Mouse (Mus musculus): ENCODE measurements around the gene Atf3. TPM values are rescaled to one million over a fixed set of nuclear protein-coding genes. Genes with fewer than 3 reads are reported as not detected.

Gene Atf3
- polyA plus RNA-seq, 1 experiment from 2014 or later, result 2.2 TPM

- Histone ChIP-seq H3K9ac (no peak overlapping the region), H3K27ac (replicated peaks) (no peak overlapping the region), H3K36me3 (replicated peaks) (no peaks in the 10 kb centered on the region), H3K9me3 (replicated peaks) (no peaks in the 10 kb centered on the region), H3K27me3 (peaks cover 5% of the 10 kb centered on the region; the same call in 1 of the 2 replicates), H3K4me1 (replicated peaks) (peaks cover 32% of the 10 kb centered on the region), H3K4me2 (no peak overlapping the region), H3K4me3 (replicated peaks) (no peak overlapping the region)
- WGBS (ENCODE audit: insufficient replicate concordance), result 31% methylated on average over 5 of the region's 5 CpGs
- ATAC-seq (ENCODE audit: insufficient read depth), result peak; percentile 29; the same call in 1 of the 2 replicates
These were observed 36.6 kb upstream of the Atf3 start for GRCm38 (mm10) chr1:191254448-191254847.

- no peak for ATAC-seq (ENCODE audit: insufficient read depth)
- Histone ChIP-seq H3K27me3 (no peaks in the 10 kb centered on the region), H3K27ac (replicated peaks) (no peak overlapping the region), H3K36me3 (replicated peaks) (no peaks in the 10 kb centered on the region), H3K9ac (no peak overlapping the region), H3K4me3 (replicated peaks) (no peak overlapping the region), H3K4me1 (replicated peaks) (peaks cover 33% of the 10 kb centered on the region), H3K4me2 (no peak overlapping the region), H3K9me3 (replicated peaks) (no peaks in the 10 kb centered on the region)
- WGBS (ENCODE audit: insufficient replicate concordance), result 27% methylated on average over 1 of the region's 1 CpGs
These were observed 35.8 kb upstream of the Atf3 start for GRCm38 (mm10) chr1:191253636-191254035.

DNA sequence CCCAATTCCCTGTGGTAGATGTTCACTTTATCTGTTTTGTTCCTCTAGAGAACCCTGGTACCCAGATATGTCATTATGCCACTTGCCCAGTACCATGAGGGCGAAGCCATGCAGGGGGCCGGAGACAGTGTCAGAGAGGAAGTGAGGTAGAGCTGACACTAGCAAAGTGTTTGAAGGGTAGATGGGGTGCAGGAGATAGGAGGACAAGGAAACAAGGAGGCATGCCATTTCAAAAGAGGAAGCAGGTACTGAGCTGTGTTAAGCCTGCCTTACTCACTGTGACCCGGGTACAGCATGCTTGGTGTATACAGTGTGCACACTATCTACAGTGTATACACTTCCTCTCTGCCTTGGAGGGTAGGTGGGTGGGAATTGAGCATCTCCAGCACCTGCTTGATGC lies 32.1 kb upstream of the Atf3 start:
- Histone ChIP-seq H3K9me3 (replicated peaks) (no peaks in the 10 kb centered on the region), H3K36me3 (replicated peaks) (no peaks in the 10 kb centered on the region), H3K27me3 (no peaks in the 10 kb centered on the region), H3K4me2 (no peak overlapping the region), H3K9ac (no peak overlapping the region), H3K27ac (replicated peaks) (no peak overlapping the region), H3K4me3 (replicated peaks) (no peak overlapping the region), H3K4me1 (replicated peaks) (peaks cover 14% of the 10 kb centered on the region)
- no peak for ATAC-seq (ENCODE audit: insufficient read depth)
- WGBS (ENCODE audit: insufficient replicate concordance), result 25% methylated on average over 3 of the region's 3 CpGs

DNA sequence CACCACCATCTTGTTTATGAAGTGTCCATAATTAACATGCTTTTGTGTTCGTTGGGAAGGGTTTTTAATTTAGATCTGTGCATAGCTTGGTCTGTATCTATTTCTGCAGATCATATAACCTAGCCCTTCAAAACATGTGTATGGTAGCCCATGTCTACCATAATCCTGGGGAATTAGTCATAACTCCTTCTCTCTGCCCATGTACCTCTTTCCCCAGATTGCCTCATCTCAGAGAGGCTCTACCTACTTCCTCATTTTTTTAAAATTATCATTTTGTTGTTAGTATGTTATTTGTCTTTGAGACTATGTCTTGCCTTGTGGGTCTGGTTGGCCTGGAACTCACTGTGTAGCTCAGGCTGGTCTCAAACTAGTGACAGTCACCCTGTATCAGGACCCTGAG lies 30.6 kb upstream of the Atf3 start:
- no peaks in the 10 kb centered on the region for H3K36me3 ChIP-seq (replicated peaks)
- no peak overlapping the region for H3K4me2 ChIP-seq
- no peaks in the 10 kb centered on the region for H3K9me3 ChIP-seq (replicated peaks)
- 42% methylated on average over 1 of the region's 1 CpGs for WGBS (ENCODE audit: insufficient replicate concordance)
- peaks cover 7% of the 10 kb centered on the region; the same call in 1 of the 2 replicates for H3K4me1 ChIP-seq (replicated peaks)
- H3K27me3 ChIP-seq, result no peaks in the 10 kb centered on the region
- H3K27ac ChIP-seq (replicated peaks), result 0 out of 2 replicates have a peak overlapping the region, but pooled peaks have one; percentile 24
- no peak overlapping the region for H3K4me3 ChIP-seq (replicated peaks)
- no peak for ATAC-seq (ENCODE audit: insufficient read depth)
- H3K9ac ChIP-seq, result no peak overlapping the region

GRCm38 (mm10) chr1:191247561-191247960 lies 29.7 kb upstream of the Atf3 start:
- 77% methylated on average over 1 of the region's 1 CpGs for WGBS (ENCODE audit: insufficient replicate concordance)
- H3K4me3 ChIP-seq (replicated peaks), result no peak overlapping the region

DNA sequence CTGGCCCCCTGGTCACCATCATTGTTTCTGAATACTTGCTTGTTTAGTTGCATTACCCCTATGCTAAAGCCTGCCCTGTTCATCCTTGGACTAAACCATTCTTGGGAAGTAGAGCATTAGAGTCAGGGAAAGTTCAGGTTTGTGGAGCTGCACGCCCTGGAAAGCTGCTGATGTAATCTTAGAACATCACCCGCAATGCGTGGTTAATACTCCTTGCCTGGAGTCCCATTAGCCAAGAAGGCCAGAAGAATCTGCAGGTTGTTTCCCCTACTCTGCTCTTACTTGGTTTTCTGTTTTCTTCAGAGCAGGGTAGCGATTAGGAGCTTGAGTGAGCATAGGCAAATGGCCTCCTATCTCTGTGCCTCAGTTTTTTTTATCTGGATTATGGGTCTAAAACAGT lies 26.0 kb upstream of the Atf3 start:
- 64% methylated on average over 4 of the region's 4 CpGs for WGBS (ENCODE audit: insufficient replicate concordance)
- H3K4me1 ChIP-seq (replicated peaks), result peaks cover 3% of the 10 kb centered on the region; the same call in 1 of the 2 replicates
- no peaks in the 10 kb centered on the region for H3K36me3 ChIP-seq (replicated peaks)
- H3K4me3 ChIP-seq (replicated peaks), result no peak overlapping the region
- no peaks in the 10 kb centered on the region for H3K9me3 ChIP-seq (replicated peaks)
- H3K4me2 ChIP-seq, result no peak overlapping the region
- H3K9ac ChIP-seq, result no peak overlapping the region
- no peaks in the 10 kb centered on the region for H3K27me3 ChIP-seq
- no peak for ATAC-seq (ENCODE audit: insufficient read depth)
- no peak overlapping the region for H3K27ac ChIP-seq (replicated peaks)

More at GRCm38 (mm10) chr1:191247561-191247960, 29.7 kb upstream of the Atf3 start:
- no peaks in the 10 kb centered on the region for H3K36me3 ChIP-seq (replicated peaks)
- H3K4me1 ChIP-seq (replicated peaks), result peaks cover 7% of the 10 kb centered on the region; the same call in 1 of the 2 replicates
- no peak overlapping the region for H3K4me2 ChIP-seq
- no peak overlapping the region for H3K27ac ChIP-seq (replicated peaks)
- ATAC-seq (ENCODE audit: insufficient read depth), result no peak
- no peaks in the 10 kb centered on the region for H3K27me3 ChIP-seq
- no peak overlapping the region for H3K9ac ChIP-seq
- no peaks in the 10 kb centered on the region for H3K9me3 ChIP-seq (replicated peaks)

DNA sequence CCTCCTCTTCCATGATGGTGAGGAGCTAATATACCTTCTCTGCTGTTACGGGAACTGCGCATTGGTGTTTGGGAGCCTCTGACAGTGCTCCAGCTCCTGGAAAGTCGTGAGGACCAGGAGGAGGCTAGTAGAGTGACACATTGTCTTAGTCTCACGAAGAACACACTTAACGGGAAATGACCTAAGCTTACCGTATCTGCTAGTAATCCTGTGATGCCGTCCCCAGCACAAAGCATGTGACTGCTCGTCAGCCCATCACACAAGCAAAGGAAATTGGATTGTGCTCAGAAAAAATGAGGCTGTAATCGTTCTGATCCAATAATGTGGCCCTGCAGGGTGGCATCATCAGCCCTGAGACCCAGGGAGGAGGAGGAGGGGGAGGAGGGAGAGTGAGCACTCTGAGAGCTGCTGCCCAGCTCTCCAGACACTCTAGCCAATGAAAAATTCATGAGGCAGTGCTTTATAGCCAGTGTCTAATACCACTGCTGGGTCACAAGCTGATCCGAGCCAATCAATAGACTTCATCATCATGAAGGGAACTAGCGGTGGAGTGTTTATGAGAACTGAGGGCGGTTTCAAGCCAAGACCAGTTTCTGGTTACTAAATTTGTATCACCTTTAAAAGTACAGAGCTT lies 24.3 kb upstream of the Atf3 start:
- no peak overlapping the region for H3K27ac ChIP-seq (replicated peaks)
- ATAC-seq (ENCODE audit: insufficient read depth), result no peak
- H3K36me3 ChIP-seq (replicated peaks), result no peaks in the 10 kb centered on the region
- H3K27me3 ChIP-seq, result no peaks in the 10 kb centered on the region; the same call in 1 of the 2 replicates
- no peak overlapping the region for H3K4me3 ChIP-seq (replicated peaks)
- H3K9ac ChIP-seq, result no peak overlapping the region
- no peaks in the 10 kb centered on the region for H3K4me1 ChIP-seq (replicated peaks)
- no peak overlapping the region for H3K4me2 ChIP-seq
- H3K9me3 ChIP-seq (replicated peaks), result no peaks in the 10 kb centered on the region
- 59% methylated on average over 12 of the region's 12 CpGs for WGBS (ENCODE audit: insufficient replicate concordance)

GRCm38 (mm10) chr1:191241574-191241973 lies 23.7 kb upstream of the Atf3 start:
- Histone ChIP-seq H3K4me1 (replicated peaks) (no peaks in the 10 kb centered on the region), H3K27ac (replicated peaks) (no peak overlapping the region), H3K36me3 (replicated peaks) (no peaks in the 10 kb centered on the region), H3K4me3 (replicated peaks) (no peak overlapping the region), H3K9me3 (replicated peaks) (no peaks in the 10 kb centered on the region), H3K4me2 (no peak overlapping the region), H3K27me3 (no peaks in the 10 kb centered on the region; the same call in 1 of the 2 replicates), H3K9ac (no peak overlapping the region)
- no peak for ATAC-seq (ENCODE audit: insufficient read depth)
- WGBS (ENCODE audit: insufficient replicate concordance), result 61% methylated on average over 1 of the region's 1 CpGs

DNA sequence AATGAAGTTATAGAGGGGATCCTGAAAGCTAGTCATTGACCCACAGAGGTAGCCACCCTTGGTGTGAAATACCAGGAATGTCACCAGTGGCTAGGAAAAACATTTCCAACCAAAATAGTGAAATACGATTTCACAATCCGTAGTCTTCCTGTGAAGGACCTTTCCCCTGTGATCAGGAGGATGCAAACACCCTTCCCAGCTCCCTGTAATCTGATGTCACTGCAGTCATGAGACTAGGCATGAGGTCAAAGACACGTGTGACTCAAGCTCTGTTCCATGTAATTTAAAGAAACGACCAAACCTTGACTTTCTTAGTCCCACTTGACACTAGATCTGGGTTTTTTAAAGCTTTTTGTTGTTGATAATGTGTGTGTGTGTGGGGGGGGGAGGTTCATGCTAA lies 21.8 kb upstream of the Atf3 start:
- H3K9me3 ChIP-seq (replicated peaks), result no peaks in the 10 kb centered on the region
- 52% methylated on average over 4 of the region's 4 CpGs for WGBS (ENCODE audit: insufficient replicate concordance)
- H3K36me3 ChIP-seq (replicated peaks), result no peaks in the 10 kb centered on the region
- 0 out of 2 replicates have a peak, but pooled peaks cover 2% of the 10 kb centered on the region for H3K4me1 ChIP-seq (replicated peaks)
- H3K4me3 ChIP-seq (replicated peaks), result no peak overlapping the region
- H3K4me2 ChIP-seq, result no peak overlapping the region
- 0 out of 2 replicates have a peak, but pooled peaks have one; percentile 37 for ATAC-seq (ENCODE audit: insufficient read depth)
- no peaks in the 10 kb centered on the region; the same call in 1 of the 2 replicates for H3K27me3 ChIP-seq
- no peak overlapping the region for H3K27ac ChIP-seq (replicated peaks)
- no peak overlapping the region for H3K9ac ChIP-seq

GRCm38 (mm10) chr1:191235788-191236542 lies 18.1 kb upstream of the Atf3 start:
- WGBS (ENCODE audit: insufficient replicate concordance), result 68% methylated on average over 6 of the region's 6 CpGs
- Histone ChIP-seq H3K36me3 (replicated peaks) (no peaks in the 10 kb centered on the region), H3K4me1 (replicated peaks) (0 out of 2 replicates have a peak, but pooled peaks cover 2% of the 10 kb centered on the region), H3K9me3 (replicated peaks) (no peaks in the 10 kb centered on the region), H3K4me3 (replicated peaks) (no peak overlapping the region), H3K27me3 (no peaks in the 10 kb centered on the region; the same call in 1 of the 2 replicates), H3K27ac (replicated peaks) (no peak overlapping the region), H3K4me2 (no peak overlapping the region), H3K9ac (no peak overlapping the region)
- no peak for ATAC-seq (ENCODE audit: insufficient read depth)

GRCm38 (mm10) chr1:191234837-191235236 lies 17.0 kb upstream of the Atf3 start:
- Histone ChIP-seq H3K36me3 (replicated peaks) (no peaks in the 10 kb centered on the region), H3K9me3 (replicated peaks) (no peaks in the 10 kb centered on the region), H3K27ac (replicated peaks) (no peak overlapping the region), H3K4me2 (no peak overlapping the region), H3K4me3 (replicated peaks) (no peak overlapping the region), H3K9ac (no peak overlapping the region), H3K27me3 (no peaks in the 10 kb centered on the region; the same call in 1 of the 2 replicates), H3K4me1 (replicated peaks) (0 out of 2 replicates have a peak, but pooled peaks cover 2% of the 10 kb centered on the region)
- WGBS (ENCODE audit: insufficient replicate concordance), result 33% methylated on average over 4 of the region's 4 CpGs
- no peak for ATAC-seq (ENCODE audit: insufficient read depth)
